Mouse (Mus musculus) olfactory bulb, adult 2 months (tissue): ENCODE data around the gene Cdh26. TPM values are rescaled to one million over a fixed set of nuclear protein-coding genes. Genes with fewer than 3 reads are reported as not detected.

Experiments
- H3K27ac ChIP-seq: fragments of 200-500 bp; 2 replicates; pipeline ENCODE4 v1.5.1; 2012; ENCODE audit warnings: low read depth, low read length; ENCODE audit not compliant: insufficient read depth
- H3K4me1 ChIP-seq: fragments of 200-500 bp; 2 replicates; pipeline ENCODE4 v1.6.1; 2012; ENCODE audit warnings: low read length; ENCODE audit not compliant: control insufficient read depth, insufficient read depth
- H3K4me3 ChIP-seq: fragments of 200-500 bp; 2 replicates; pipeline ENCODE4 v1.5.1; 2012; ENCODE audit warnings: mild to moderate bottlenecking, low read depth, low read length, moderate library complexity; ENCODE audit not compliant: insufficient read depth
- CTCF ChIP-seq: fragments of 200-500 bp; IDR thresholded peaks from 2 replicates; pipeline ENCODE4 v1.5.1; 2012; ENCODE audit warnings: low read depth, mild to moderate bottlenecking, low read length, moderate library complexity; ENCODE audit not compliant: insufficient read depth
- POLR2A ChIP-seq: fragments of 200-500 bp; IDR thresholded peaks from 2 replicates; pipeline ENCODE4 v1.6.1; 2012; ENCODE audit warnings: mild to moderate bottlenecking, low read depth, low read length, moderate library complexity; ENCODE audit not compliant: insufficient read depth
- WGBS: fragments of 180-500 bp; shearing (Covaris S2); methylation state at CpG from one replicate; pipeline ENCODE4 v1.1.7; 2018; 5-methylcytosine and 5-hydroxymethylcytosine counted together
- polyA plus RNA-seq: library from polyadenylated mRNA; stranded (reverse); fragments of >200 nt; gene quantifications from 2 replicates; pipeline ENCODE4 v1.2.4, GENCODE M21; 2012; ENCODE audit warnings: low replicate concordance; ENCODE audit not compliant: missing spikeins, insufficient read depth, insufficient read length

Cdh26 gene
- polyA plus RNA-seq, 1 experiment, result not detected

DNA sequence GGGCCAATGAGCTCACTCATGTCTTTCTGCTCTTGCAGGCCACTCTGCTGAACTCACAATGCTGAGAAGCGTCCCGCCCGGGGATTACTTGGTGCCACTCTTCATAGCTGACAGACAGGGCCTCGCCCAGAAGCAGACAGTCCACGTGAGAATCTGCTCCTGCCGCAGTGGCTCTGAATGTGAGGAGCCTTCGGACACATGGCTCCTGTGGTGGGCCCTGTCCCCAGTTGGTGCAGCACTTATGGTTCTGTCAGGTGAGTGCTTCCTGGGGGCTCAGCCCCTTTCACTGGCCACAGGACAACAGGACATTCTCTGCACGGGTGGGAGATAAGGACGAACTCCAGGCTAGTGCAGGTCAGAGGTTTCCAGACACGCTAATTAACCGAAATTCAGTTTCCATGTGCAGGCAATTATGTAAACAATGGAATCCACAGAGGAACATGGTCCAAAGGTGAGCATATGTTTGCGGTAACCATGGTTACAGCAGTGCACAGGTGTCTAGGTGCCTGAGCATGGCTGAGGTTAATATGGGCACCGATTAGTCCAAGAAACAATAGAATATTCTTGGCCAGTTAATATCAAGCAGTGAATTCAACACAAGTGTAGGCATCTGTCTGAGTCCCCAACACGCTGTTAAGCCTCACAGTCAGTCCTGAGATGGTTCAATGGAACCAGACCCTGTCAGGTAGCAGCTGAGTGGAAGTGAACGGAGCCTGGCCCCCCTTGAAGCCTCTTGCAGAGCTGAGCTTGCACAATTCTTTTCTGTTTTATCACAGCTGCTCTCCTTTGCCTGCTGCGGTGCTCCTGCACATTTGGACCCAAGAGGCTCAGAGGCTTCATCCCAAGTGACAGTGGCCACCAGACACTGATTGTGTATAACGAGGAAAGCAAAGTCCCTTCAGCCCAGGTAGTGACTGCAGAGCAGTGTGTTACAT, 41.5 kb downstream of the Cdh26 start:
- H3K4me3 ChIP-seq, result no peak overlapping the region
- H3K4me1 ChIP-seq, result no peaks in the 10 kb centered on the region
- H3K27ac ChIP-seq, result no peak overlapping the region
- 86% methylated on average over 17 of the region's 17 CpGs for WGBS
- no peak for TF ChIP-seq CTCF
- no peak for TF ChIP-seq POLR2A

DNA sequence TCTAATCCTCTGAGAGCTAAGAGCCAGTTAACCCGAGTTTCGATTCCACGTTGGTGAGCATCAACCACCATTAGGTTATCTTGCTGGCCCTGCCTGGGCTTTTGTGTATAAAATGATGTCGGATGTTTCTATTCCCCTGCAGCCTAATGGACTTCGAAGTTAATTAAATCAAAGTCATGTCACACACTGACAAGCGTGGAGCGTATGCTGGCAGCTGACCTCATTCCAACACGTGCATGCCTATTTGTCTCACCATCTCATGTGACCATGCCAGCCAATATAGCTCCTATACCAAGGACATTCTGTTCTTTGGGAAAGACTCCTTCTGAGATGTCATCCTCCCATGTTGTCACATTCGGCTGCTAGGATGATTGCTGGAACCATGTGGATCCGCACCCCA, 43.6 kb downstream of the Cdh26 start:
- Histone ChIP-seq H3K4me3 (no peak overlapping the region), H3K4me1 (no peaks in the 10 kb centered on the region), H3K27ac (no peak overlapping the region)
- TF ChIP-seq POLR2A, result no peak
- no peak for TF ChIP-seq CTCF
- 87% methylated on average over 10 of the region's 10 CpGs for WGBS

DNA sequence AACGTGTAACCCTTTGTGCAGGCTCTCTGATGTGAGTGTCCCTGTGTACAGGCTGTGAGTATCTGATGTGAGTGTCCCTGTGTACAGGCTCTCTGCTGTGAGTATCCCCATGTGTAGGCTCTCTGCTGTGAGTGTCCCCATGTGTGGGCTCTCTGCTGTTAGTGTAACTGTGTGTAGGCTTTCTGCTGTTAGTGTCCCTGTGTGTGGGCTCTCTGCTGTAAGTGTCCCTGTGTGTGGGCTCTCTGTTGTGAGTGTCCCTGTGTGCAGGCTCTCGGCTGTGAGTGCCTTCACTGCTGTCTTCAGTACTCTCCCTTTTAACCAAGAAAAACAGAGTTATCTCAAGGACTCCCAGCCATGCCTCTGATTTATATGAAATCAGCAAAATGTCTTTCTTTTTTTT, 46.9 kb downstream of the Cdh26 start:
- WGBS, result 63% methylated on average over 2 of the region's 2 CpGs
- H3K27ac ChIP-seq, result no peak overlapping the region
- H3K4me3 ChIP-seq, result no peak overlapping the region
- no peaks in the 10 kb centered on the region for H3K4me1 ChIP-seq
- TF ChIP-seq CTCF (no peak), POLR2A (no peak)

DNA sequence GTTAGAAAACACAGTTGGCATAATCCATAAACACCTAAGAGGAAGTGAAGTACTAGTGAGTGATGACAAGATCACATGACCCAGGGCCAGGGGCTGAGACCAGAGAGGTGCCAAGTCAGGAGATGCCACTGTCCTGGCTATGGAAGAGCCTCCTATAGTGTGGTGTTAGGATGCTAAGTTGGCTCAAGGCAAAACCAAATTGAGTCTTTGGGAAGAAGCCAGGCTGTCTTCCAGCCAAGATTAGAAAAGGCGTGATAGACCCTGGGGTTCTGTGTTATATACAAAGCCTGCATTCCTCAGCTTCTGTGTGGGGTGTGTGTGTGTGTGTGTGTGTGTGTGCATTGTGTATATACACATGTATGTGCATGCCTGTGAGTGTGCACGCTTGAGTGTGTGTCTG, 48.7 kb downstream of the Cdh26 start:
- 76% methylated on average over 2 of the region's 2 CpGs for WGBS

DNA sequence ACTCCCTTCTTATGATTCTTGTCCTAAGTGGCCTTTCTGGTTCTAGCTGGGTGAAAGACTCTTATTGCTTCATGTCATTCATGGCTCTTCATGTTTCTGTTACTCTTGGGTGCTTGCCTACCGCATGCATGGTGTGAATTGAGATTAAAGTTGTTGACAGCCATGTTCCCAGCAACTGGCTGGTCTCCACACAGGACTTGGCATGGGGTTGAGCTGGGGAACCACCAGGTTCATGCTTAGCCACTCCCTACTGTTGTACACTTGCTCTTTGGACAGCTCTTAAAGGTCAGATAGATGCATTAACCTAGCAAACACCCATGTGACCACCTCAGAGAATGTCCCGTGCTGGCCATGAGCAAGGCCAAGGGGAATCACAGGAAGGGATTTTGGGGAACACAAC, 50.6 kb downstream of the Cdh26 start:
- Histone ChIP-seq H3K4me3 (no peak overlapping the region), H3K27ac (no peak overlapping the region), H3K4me1 (no peaks in the 10 kb centered on the region)
- no peak for TF ChIP-seq POLR2A
- TF ChIP-seq CTCF, result no peak
- WGBS, result 87% methylated on average over 2 of the region's 2 CpGs

More for the DNA sequence above, 48.7 kb downstream of the Cdh26 start:
- Histone ChIP-seq H3K4me1 (no peaks in the 10 kb centered on the region), H3K4me3 (no peak overlapping the region), H3K27ac (no peak overlapping the region)
- TF ChIP-seq POLR2A (no peak), CTCF (no peak)

DNA sequence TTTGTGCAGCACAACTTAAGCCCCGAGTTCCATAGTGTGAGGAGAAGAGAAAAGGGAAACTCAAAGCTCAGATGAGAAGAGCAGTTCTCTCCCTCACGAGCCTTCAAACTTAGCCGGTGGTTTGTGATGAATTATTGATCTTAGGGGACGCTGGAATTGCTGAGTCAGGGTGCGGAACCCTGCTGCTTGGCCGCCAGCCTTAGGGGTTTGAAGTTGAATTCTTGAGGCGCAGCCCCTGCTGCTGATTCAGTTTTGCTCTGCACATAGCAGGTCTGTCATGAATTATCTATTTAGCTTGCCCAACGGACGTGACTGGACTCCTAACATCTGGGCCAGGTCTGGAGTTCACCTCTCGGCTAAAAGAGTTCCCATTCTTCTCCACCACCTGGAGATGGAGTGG, 53.1 kb downstream of the Cdh26 start:
- no peaks in the 10 kb centered on the region for H3K4me1 ChIP-seq
- H3K27ac ChIP-seq, result no peak overlapping the region
- H3K4me3 ChIP-seq, result no peak overlapping the region
- 57% methylated on average over 10 of the region's 10 CpGs for WGBS
- TF ChIP-seq CTCF (no peak), POLR2A (no peak)

DNA sequence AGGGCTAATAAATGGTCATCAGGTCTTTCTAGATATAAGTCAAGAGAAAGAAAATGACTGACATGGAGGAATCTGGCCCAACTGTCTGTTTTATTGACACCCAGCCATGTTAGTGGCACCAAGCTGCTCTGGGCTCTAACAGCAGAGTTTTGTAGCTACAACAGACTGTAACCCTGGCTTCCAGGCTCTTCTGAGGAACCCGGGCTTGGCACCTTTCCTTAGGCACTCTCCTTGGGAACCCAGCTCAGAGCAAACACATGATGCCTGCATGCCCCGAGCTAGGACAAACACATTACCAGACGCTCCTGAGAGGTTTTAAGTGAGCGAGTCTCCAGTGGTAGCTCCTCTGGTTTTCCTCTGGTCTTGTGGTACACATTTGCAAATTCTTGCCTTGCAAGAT, 57.9 kb downstream of the Cdh26 start:
- no peak for TF ChIP-seq POLR2A
- no peak for TF ChIP-seq CTCF
- 63% methylated on average over 4 of the region's 4 CpGs for WGBS
- no peak overlapping the region for H3K27ac ChIP-seq
- peaks cover 3% of the 10 kb centered on the region; the same call in 1 of the 2 replicates for H3K4me1 ChIP-seq
- H3K4me3 ChIP-seq, result no peak overlapping the region

DNA sequence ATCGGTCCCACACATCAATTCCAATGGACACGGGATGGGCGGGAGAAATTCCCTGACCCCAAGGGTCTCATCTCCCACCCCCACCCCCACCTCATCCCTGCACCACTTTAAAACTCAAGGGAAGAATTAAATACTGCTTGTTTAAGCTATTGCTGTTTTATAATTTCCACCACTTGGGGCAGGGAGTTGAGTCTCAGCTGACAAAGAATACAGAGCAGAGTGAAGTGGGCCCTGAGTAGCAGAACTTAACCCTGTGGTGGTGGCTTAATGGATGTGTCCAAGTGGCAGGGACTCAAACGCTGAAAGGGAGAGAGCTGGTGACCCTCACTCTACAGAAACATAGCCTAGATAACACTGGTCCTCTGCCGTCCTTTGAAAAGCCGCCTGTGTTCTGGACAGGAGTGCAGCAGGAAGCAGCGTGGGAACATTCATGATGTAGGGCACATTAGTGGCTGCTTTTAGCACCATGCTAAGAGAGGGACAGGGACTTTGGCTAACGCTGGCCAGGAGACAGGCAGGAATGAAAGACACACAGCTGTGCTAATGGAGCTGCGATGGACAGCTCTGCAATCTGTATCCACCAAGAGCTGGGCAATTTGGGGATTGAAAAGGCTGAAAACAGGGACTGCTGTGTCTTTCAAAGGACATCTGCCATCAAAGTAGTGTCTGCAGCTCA, 60.1 kb downstream of the Cdh26 start:
- H3K4me1 ChIP-seq, result peaks cover 3% of the 10 kb centered on the region; the same call in 1 of the 2 replicates
- no peak overlapping the region for H3K4me3 ChIP-seq
- 72% methylated on average over 9 of the region's 9 CpGs for WGBS
- TF ChIP-seq CTCF (no peak), POLR2A (no peak)
- H3K27ac ChIP-seq, result no peak overlapping the region

DNA sequence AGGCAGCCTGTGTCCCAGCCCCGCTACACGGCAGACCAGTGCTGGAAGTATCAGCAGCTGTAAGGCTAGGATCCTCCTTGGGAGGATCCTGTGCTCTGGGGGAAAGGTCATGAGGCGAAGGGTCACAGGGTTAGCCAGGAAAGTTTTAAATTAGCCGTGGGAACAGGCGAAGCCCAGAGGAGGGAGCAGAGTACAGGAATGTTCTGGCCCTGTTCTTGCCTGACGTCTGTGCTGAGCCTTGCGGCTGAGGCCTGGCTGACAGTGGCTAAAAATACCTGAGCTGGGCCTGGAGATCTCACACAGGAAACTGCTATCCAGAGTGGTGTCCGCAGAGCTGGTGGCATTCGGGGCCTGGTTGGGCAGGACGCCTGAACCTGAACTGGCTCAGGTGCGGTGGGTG, 63.7 kb downstream of the Cdh26 start:
- Histone ChIP-seq H3K27ac (no peak overlapping the region), H3K4me3 (no peak overlapping the region), H3K4me1 (peaks cover 17% of the 10 kb centered on the region)
- TF ChIP-seq POLR2A (no peak), CTCF (no peak)
- 77% methylated on average over 11 of the region's 11 CpGs for WGBS
